In the genomic region with DNA sequence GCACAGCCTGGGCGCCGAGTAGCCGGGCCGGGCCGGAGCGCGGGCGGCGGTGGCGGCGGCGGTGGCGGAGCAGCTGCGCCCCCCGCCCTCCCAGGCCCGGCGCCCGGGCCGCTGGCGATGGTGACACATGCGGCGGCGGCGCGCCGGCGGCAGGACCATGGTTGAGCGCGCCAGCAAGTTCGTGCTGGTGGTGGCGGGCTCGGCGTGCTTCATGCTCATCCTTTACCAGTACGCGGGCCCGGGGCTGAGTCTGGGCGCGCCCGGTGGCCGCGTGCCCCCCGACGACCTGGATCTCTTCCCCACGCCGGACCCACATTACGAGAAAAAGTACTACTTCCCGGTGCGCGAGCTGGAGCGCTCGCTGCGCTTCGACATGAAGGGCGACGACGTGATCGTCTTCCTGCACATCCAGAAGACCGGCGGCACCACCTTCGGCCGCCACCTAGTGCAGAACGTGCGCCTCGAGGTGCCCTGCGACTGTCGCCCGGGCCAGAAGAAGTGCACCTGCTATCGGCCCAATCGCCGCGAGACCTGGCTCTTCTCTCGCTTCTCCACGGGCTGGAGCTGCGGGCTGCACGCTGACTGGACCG, we compare ENCODE assay signal across 8 mouse cellular contexts. TPM values are rescaled to one million over a fixed set of nuclear protein-coding genes. Genes with fewer than 3 reads are reported as not detected.
DNase-seq lines count a peak whose midpoint lies in the region; ATAC-seq lines count a peak whose summit lies in the region.

No protein-coding gene starts in this region.

- WGBS in embryonic facial prominence, embryonic 15.5 days: under 1% methylated on average over 66 of the region's 76 CpGs
- under 1% methylated on average over 44 of the region's 76 CpGs for WGBS in hindbrain, embryonic 13.5 days
- under 1% methylated on average over 72 of the region's 76 CpGs for WGBS in limb, embryonic 11.5 days
- under 1% methylated on average over 56 of the region's 76 CpGs for WGBS in midbrain, embryonic 11.5 days

- H3K9me3 ChIP-seq in embryonic facial prominence, embryonic 15.5 days (replicated peaks): no peaks in the 10 kb centered on the region
- H3K9me3 ChIP-seq in hindbrain, embryonic 13.5 days: no peaks in the 10 kb centered on the region
- no peaks in the 10 kb centered on the region for H3K9me3 ChIP-seq in limb, embryonic 11.5 days (ENCODE audit: control insufficient read depth, low read length)
- no peaks in the 10 kb centered on the region for H3K9me3 ChIP-seq in midbrain, embryonic 11.5 days (ENCODE audit: control insufficient read depth, low read length)

- H3K4me1 ChIP-seq in embryonic facial prominence, embryonic 15.5 days: peaks cover 70% of the 10 kb centered on the region
- H3K4me1 ChIP-seq in hindbrain, embryonic 13.5 days (replicated peaks): peaks cover 71% of the 10 kb centered on the region
- peaks cover 29% of the 10 kb centered on the region for H3K4me1 ChIP-seq in limb, embryonic 11.5 days (ENCODE audit: control insufficient read depth, insufficient read depth, low read length)
- peaks cover 59% of the 10 kb centered on the region for H3K4me1 ChIP-seq in midbrain, embryonic 11.5 days (ENCODE audit: control insufficient read depth, insufficient read depth, low read length)

- peak overlapping the region; percentile 64 for H3K9ac ChIP-seq in embryonic facial prominence, embryonic 15.5 days
- H3K9ac ChIP-seq in hindbrain, embryonic 13.5 days: peak overlapping the region; percentile 86
- H3K9ac ChIP-seq in limb, embryonic 11.5 days (ENCODE audit: low read length): peak overlapping the region; percentile 70
- H3K9ac ChIP-seq in midbrain, embryonic 11.5 days (ENCODE audit: low read length): peak overlapping the region; percentile 85

- no peaks in the 10 kb centered on the region for H3K27me3 ChIP-seq in embryonic facial prominence, embryonic 15.5 days
- no peaks in the 10 kb centered on the region for H3K27me3 ChIP-seq in hindbrain, embryonic 13.5 days
- 0 out of 2 replicates have a peak, but pooled peaks cover 3% of the 10 kb centered on the region for H3K27me3 ChIP-seq in limb, embryonic 11.5 days (ENCODE audit: control insufficient read depth, insufficient read depth, low read length)
- no peaks in the 10 kb centered on the region for H3K27me3 ChIP-seq in midbrain, embryonic 11.5 days (ENCODE audit: control insufficient read depth, insufficient read depth, low read length)

- peak; percentile 50 to 61 for DNase-seq in adrenal gland, adult 18-20 months (ENCODE audit: low spot score in 2 of 2)
- no peak for DNase-seq in adrenal gland, adult (ENCODE audit: inconsistent age in 2 of 2, low spot score in 1 of 2)
- peak; percentile 55 for DNase-seq in T-cell, adult 2 months (ENCODE audit: low spot score)
- peak; percentile 57 for DNase-seq in limb, embryonic 11.5 days (ENCODE audit: low spot score)
- DNase-seq in midbrain, embryonic 11.5 days (ENCODE audit: low spot score, missing footprints): peak; percentile 93
- DNase-seq in spleen, postnatal 36 days (ENCODE audit: low spot score in 2 of 2): peak; percentile 60 to 66

- H3K4me3 ChIP-seq in embryonic facial prominence, embryonic 15.5 days (replicated peaks): peak overlapping the region; percentile 81
- peak overlapping the region; percentile 73 for H3K4me3 ChIP-seq in hindbrain, embryonic 13.5 days
- peak overlapping the region; percentile 73 for H3K4me3 ChIP-seq in limb, embryonic 11.5 days (ENCODE audit: low read depth, low read length)
- peak overlapping the region; percentile 88 for H3K4me3 ChIP-seq in midbrain, embryonic 11.5 days (ENCODE audit: low read depth, low read length)

- ATAC-seq in embryonic facial prominence, embryonic 15.5 days (ENCODE audit: insufficient number of reproducible peaks, low FRiP score, low TSS enrichment, low read depth): no peak; the same call in 1 of the 2 replicates
- ATAC-seq in hindbrain, embryonic 13.5 days (ENCODE audit: low FRiP score): peak; percentile 67
- peak; percentile 46 for ATAC-seq in limb, embryonic 11.5 days (ENCODE audit: insufficient number of reproducible peaks, low FRiP score, low TSS enrichment, low read depth)
- peak; percentile 2; the same call in 1 of the 2 replicates for ATAC-seq in midbrain, embryonic 11.5 days (ENCODE audit: low FRiP score)

- no peaks in the 10 kb centered on the region for H3K36me3 ChIP-seq in embryonic facial prominence, embryonic 15.5 days
- no peaks in the 10 kb centered on the region for H3K36me3 ChIP-seq in hindbrain, embryonic 13.5 days
- no peaks in the 10 kb centered on the region for H3K36me3 ChIP-seq in limb, embryonic 11.5 days (ENCODE audit: control insufficient read depth, insufficient read depth, low read length)
- 0 out of 2 replicates have a peak, but pooled peaks cover 3% of the 10 kb centered on the region for H3K36me3 ChIP-seq in midbrain, embryonic 11.5 days (ENCODE audit: control insufficient read depth, insufficient read depth, low read length)

- peak overlapping the region; percentile 68 for H3K27ac ChIP-seq in embryonic facial prominence, embryonic 15.5 days (replicated peaks)
- H3K27ac ChIP-seq in hindbrain, embryonic 13.5 days: peak overlapping the region; percentile 90
- H3K27ac ChIP-seq in limb, embryonic 11.5 days (replicated peaks; ENCODE audit: low read depth, low read length): no peak overlapping the region
- H3K27ac ChIP-seq in midbrain, embryonic 11.5 days (ENCODE audit: low read depth, low read length): no peak overlapping the region

- peak overlapping the region; percentile 93 for H3K4me2 ChIP-seq in embryonic facial prominence, embryonic 15.5 days (replicated peaks)
- H3K4me2 ChIP-seq in hindbrain, embryonic 13.5 days: peak overlapping the region; percentile 96
- H3K4me2 ChIP-seq in limb, embryonic 11.5 days (ENCODE audit: low read depth, severe bottlenecking): peak overlapping the region; percentile 96
- H3K4me2 ChIP-seq in midbrain, embryonic 11.5 days: peak overlapping the region; percentile 97

RNA-seq across cellular contexts. Expression of a gene that starts 0.4 kb away (rescaled TPM):
- 100 to 1,000 TPM in 1 of 2 experiments, 10 to 100 TPM in 1; 43.5 to 122 TPM for total RNA-seq in adrenal gland, adult 18-20 months (2021)
- polyA plus RNA-seq in embryonic facial prominence, embryonic 15.5 days (2015; fragmentation: Nextera tagmentation; extraction: Ambion mirVana): 8.3 and 11.2 TPM in 2 replicates
- 9.3 and 10.0 TPM in 2 replicates for polyA plus RNA-seq in hindbrain, embryonic 13.5 days (2015; fragmentation: Nextera tagmentation; extraction: Ambion mirVana)
- 8.4 and 9.7 TPM in 2 replicates for polyA plus RNA-seq in limb, embryonic 11.5 days (2014; fragmentation: Nextera tagmentation; extraction: Ambion mirVana)
- polyA plus RNA-seq in midbrain, embryonic 11.5 days (2014; fragmentation: Nextera tagmentation; extraction: Ambion mirVana): 16.7 and 20.3 TPM in 2 replicates

Comparison
In these comparisons a context has a peak if more than half of its experiments do, and no peak if none do; other contexts are left out.
1. DNase-seq: peak in adrenal gland, adult 18-20 months (2 of 2), T-cell, adult 2 months (single experiment), limb, embryonic 11.5 days (single experiment), midbrain, embryonic 11.5 days (single experiment) and spleen, postnatal 36 days (2 of 2); none in adrenal gland, adult (0 of 2).
2. H3K27ac ChIP-seq: peak in embryonic facial prominence, embryonic 15.5 days (single experiment) and hindbrain, embryonic 13.5 days (single experiment); none in limb, embryonic 11.5 days (single experiment) and midbrain, embryonic 11.5 days (single experiment).
3. Peak in every context shown above with its lines, with median percentiles within 50 percentile points of each other: H3K4me2 ChIP-seq, H3K4me3 ChIP-seq and H3K9ac ChIP-seq.